Mouse (Mus musculus): ENCODE measurements around the gene Mptx1. TPM values are rescaled to one million over a fixed set of nuclear protein-coding genes. Genes with fewer than 3 reads are reported as not detected.
"Not testable (repeated sequence)": the region's sequence is repeated elsewhere in the genome, so short reads cannot be mapped to it uniquely, and the experiment has no call there.

Gene Mptx1
- not detected in 2 replicates for polyA plus RNA-seq (2015; fragmentation: Nextera tagmentation; extraction: Ambion mirVana)

GRCm38 (mm10) chr1:174330218-174330617 is at the start of gene Mptx1:
Gene Mptx1, plus strand, starts transcription at chr1:174330518.
- Histone ChIP-seq H3K9ac (ENCODE audit: low read depth, low read length) (no peak within 1 kb of the TSS), H3K9me3 (ENCODE audit: control insufficient read depth, low read length) (no peaks in the 10 kb centered on the region), H3K27me3 (replicated peaks; ENCODE audit: control insufficient read depth, insufficient read depth, low read length) (no peaks in the 10 kb centered on the region), H3K36me3 (ENCODE audit: control insufficient read depth, insufficient read depth, low read length) (no peaks in the 10 kb centered on the region), H3K4me3 (ENCODE audit: low read length) (no peak within 1 kb of the TSS), H3K4me2 (ENCODE audit: low read length) (no peak within 1 kb of the TSS), H3K4me1 (ENCODE audit: control insufficient read depth, insufficient read depth, low read depth, low read length) (no peaks in the 10 kb centered on the region), H3K27ac (ENCODE audit: low read depth, low read length) (no peak within 1 kb of the TSS)
- ATAC-seq, result no peak

- no peak overlapping the region for H3K27ac ChIP-seq (ENCODE audit: low read depth, low read length)
- no peaks in the 10 kb centered on the region for H3K27me3 ChIP-seq (replicated peaks; ENCODE audit: control insufficient read depth, insufficient read depth, low read length)
- H3K36me3 ChIP-seq (ENCODE audit: control insufficient read depth, insufficient read depth, low read length), result no peaks in the 10 kb centered on the region
- no peak overlapping the region for H3K9ac ChIP-seq (ENCODE audit: low read depth, low read length)
- H3K4me2 ChIP-seq (ENCODE audit: low read length), result no peak overlapping the region
- WGBS, result 81% methylated on average over 1 of the region's 1 CpGs
- no peak overlapping the region for H3K4me3 ChIP-seq (ENCODE audit: low read length)
- ATAC-seq, result no peak
- H3K4me1 ChIP-seq (ENCODE audit: control insufficient read depth, insufficient read depth, low read depth, low read length), result no peaks in the 10 kb centered on the region
- H3K9me3 ChIP-seq (ENCODE audit: control insufficient read depth, low read length), result no peaks in the 10 kb centered on the region
Measured at GRCm38 (mm10) chr1:174303162-174303561, 27.2 kb upstream of the Mptx1 start.

- WGBS, result 87% methylated on average over 2 of the region's 2 CpGs
Measured at GRCm38 (mm10) chr1:174317308-174317707, 13.0 kb upstream of the Mptx1 start.

GRCm38 (mm10) chr1:174353636-174354035 is 23.3 kb downstream of the Mptx1 start:
- ATAC-seq; H3K4me2 ChIP-seq (ENCODE audit: low read length); H3K36me3 ChIP-seq (ENCODE audit: control insufficient read depth, insufficient read depth, low read length): not testable (repeated sequence)

More at GRCm38 (mm10) chr1:174317308-174317707, 13.0 kb upstream of the Mptx1 start:
- Histone ChIP-seq H3K27ac (ENCODE audit: low read depth, low read length) (no peak overlapping the region), H3K36me3 (ENCODE audit: control insufficient read depth, insufficient read depth, low read length) (no peaks in the 10 kb centered on the region), H3K9ac (ENCODE audit: low read depth, low read length) (no peak overlapping the region), H3K4me1 (ENCODE audit: control insufficient read depth, insufficient read depth, low read depth, low read length) (no peaks in the 10 kb centered on the region), H3K4me2 (ENCODE audit: low read length) (no peak overlapping the region), H3K4me3 (ENCODE audit: low read length) (no peak overlapping the region), H3K9me3 (ENCODE audit: control insufficient read depth, low read length) (no peaks in the 10 kb centered on the region), H3K27me3 (replicated peaks; ENCODE audit: control insufficient read depth, insufficient read depth, low read length) (no peaks in the 10 kb centered on the region)
- no peak for ATAC-seq

GRCm38 (mm10) chr1:174354640-174355039 is 24.3 kb downstream of the Mptx1 start:
- H3K4me3 ChIP-seq (ENCODE audit: low read length), result no peak overlapping the region
- no peak for ATAC-seq
- H3K27me3 ChIP-seq (replicated peaks; ENCODE audit: control insufficient read depth, insufficient read depth, low read length), result no peaks in the 10 kb centered on the region
- no peaks in the 10 kb centered on the region for H3K4me1 ChIP-seq (ENCODE audit: control insufficient read depth, insufficient read depth, low read depth, low read length)
- H3K9me3 ChIP-seq (ENCODE audit: control insufficient read depth, low read length), result no peaks in the 10 kb centered on the region
- H3K4me2 ChIP-seq (ENCODE audit: low read length), result no peak overlapping the region
- no peak overlapping the region for H3K9ac ChIP-seq (ENCODE audit: low read depth, low read length)
- no peaks in the 10 kb centered on the region for H3K36me3 ChIP-seq (ENCODE audit: control insufficient read depth, insufficient read depth, low read length)
- 86% methylated on average over 5 of the region's 5 CpGs for WGBS
- H3K27ac ChIP-seq (ENCODE audit: low read depth, low read length), result no peak overlapping the region

More at GRCm38 (mm10) chr1:174353636-174354035, 23.3 kb downstream of the Mptx1 start:
- not testable (repeated sequence) for H3K9ac ChIP-seq (ENCODE audit: low read depth, low read length); H3K27me3 ChIP-seq (replicated peaks; ENCODE audit: control insufficient read depth, insufficient read depth, low read length); H3K27ac ChIP-seq (ENCODE audit: low read depth, low read length); H3K9me3 ChIP-seq (ENCODE audit: control insufficient read depth, low read length); H3K4me3 ChIP-seq (ENCODE audit: low read length); H3K4me1 ChIP-seq (ENCODE audit: control insufficient read depth, insufficient read depth, low read depth, low read length)
- WGBS, result 60% methylated on average over 1 of the region's 1 CpGs

- ATAC-seq, result no peak
- Histone ChIP-seq H3K27me3 (replicated peaks; ENCODE audit: control insufficient read depth, insufficient read depth, low read length) (no peaks in the 10 kb centered on the region), H3K9me3 (ENCODE audit: control insufficient read depth, low read length) (no peaks in the 10 kb centered on the region), H3K9ac (ENCODE audit: low read depth, low read length) (no peak within 1 kb of the TSS), H3K4me3 (ENCODE audit: low read length) (no peak within 1 kb of the TSS), H3K27ac (ENCODE audit: low read depth, low read length) (no peak within 1 kb of the TSS), H3K4me2 (ENCODE audit: low read length) (no peak within 1 kb of the TSS), H3K36me3 (ENCODE audit: control insufficient read depth, insufficient read depth, low read length) (no peaks in the 10 kb centered on the region), H3K4me1 (ENCODE audit: control insufficient read depth, insufficient read depth, low read depth, low read length) (no peaks in the 10 kb centered on the region)
- 64% methylated on average over 2 of the region's 2 CpGs for WGBS
Measured at GRCm38 (mm10) chr1:174364882-174365451, 34.6 kb downstream of the Mptx1 start, which contains the start of gene Olfr417. Gene Olfr417, plus strand, starts transcription at chr1:174365122.

- H3K27ac ChIP-seq (ENCODE audit: low read depth, low read length), result no peak overlapping the region
- H3K36me3 ChIP-seq (ENCODE audit: control insufficient read depth, insufficient read depth, low read length), result no peaks in the 10 kb centered on the region
- WGBS, result 97% methylated on average over 3 of the region's 3 CpGs
- no peak overlapping the region for H3K4me2 ChIP-seq (ENCODE audit: low read length)
- H3K4me3 ChIP-seq (ENCODE audit: low read length), result no peak overlapping the region
- no peaks in the 10 kb centered on the region for H3K9me3 ChIP-seq (ENCODE audit: control insufficient read depth, low read length)
- no peak overlapping the region for H3K9ac ChIP-seq (ENCODE audit: low read depth, low read length)
- ATAC-seq, result no peak
- H3K4me1 ChIP-seq (ENCODE audit: control insufficient read depth, insufficient read depth, low read depth, low read length), result no peaks in the 10 kb centered on the region
- no peaks in the 10 kb centered on the region for H3K27me3 ChIP-seq (replicated peaks; ENCODE audit: control insufficient read depth, insufficient read depth, low read length)
Measured at GRCm38 (mm10) chr1:174373799-174374198, 43.5 kb downstream of the Mptx1 start.

Other genes starting within 250 kb of the Mptx1 start
- gene Olfr429, start 246.2 kb upstream of the Mptx1 start, polyA plus RNA-seq (2015; fragmentation: Nextera tagmentation; extraction: Ambion mirVana), result not detected in 2 replicates
- not detected in 2 replicates for gene Olfr427, start 233.6 kb upstream of the Mptx1 start, polyA plus RNA-seq (2015; fragmentation: Nextera tagmentation; extraction: Ambion mirVana)
- not detected in 2 replicates for gene Olfr231, start 209.4 kb upstream of the Mptx1 start, polyA plus RNA-seq (2015; fragmentation: Nextera tagmentation; extraction: Ambion mirVana)
- not detected in 2 replicates for gene Olfr424, start 199.0 kb upstream of the Mptx1 start, polyA plus RNA-seq (2015; fragmentation: Nextera tagmentation; extraction: Ambion mirVana)
- gene Olfr420, start 174.9 kb upstream of the Mptx1 start, polyA plus RNA-seq (2015; fragmentation: Nextera tagmentation; extraction: Ambion mirVana), result not detected in 2 replicates
- 0.03 and 0.07 TPM in 2 replicates for gene Spta1, start 157.7 kb upstream of the Mptx1 start, polyA plus RNA-seq (2015; fragmentation: Nextera tagmentation; extraction: Ambion mirVana)
- not detected in 2 replicates for gene Olfr419, start 78.5 kb upstream of the Mptx1 start, polyA plus RNA-seq (2015; fragmentation: Nextera tagmentation; extraction: Ambion mirVana)
- not detected in 2 replicates for gene Olfr417, start 34.6 kb downstream of the Mptx1 start, polyA plus RNA-seq (2015; fragmentation: Nextera tagmentation; extraction: Ambion mirVana)
- not detected in 2 replicates for gene Olfr248, start 60.5 kb downstream of the Mptx1 start, polyA plus RNA-seq (2015; fragmentation: Nextera tagmentation; extraction: Ambion mirVana)
- gene Olfr414, start 93.5 kb downstream of the Mptx1 start, polyA plus RNA-seq (2015; fragmentation: Nextera tagmentation; extraction: Ambion mirVana), result not detected in 2 replicates
- gene Olfr220, start 111.6 kb downstream of the Mptx1 start, polyA plus RNA-seq (2015; fragmentation: Nextera tagmentation; extraction: Ambion mirVana), result not detected in 2 replicates
- gene Fmn2, start 171.3 kb downstream of the Mptx1 start, polyA plus RNA-seq (2015; fragmentation: Nextera tagmentation; extraction: Ambion mirVana), result 6.3 and 6.5 TPM in 2 replicates

All from hindbrain, embryonic 16.5 days (tissue).